Mouse (Mus musculus): ENCODE data around the gene Gm45233. TPM values are rescaled to one million over a fixed set of nuclear protein-coding genes. Genes with fewer than 3 reads are reported as not detected.

Gene Gm45233
- polyA plus RNA-seq (2014; fragmentation: Illumina TruSeq; extraction: RNeasy Lipid Tissue Mini Kit (QIAGEN cat#74804); ENCODE audit: low read depth, low replicate concordance), result not detected

GRCm38 (mm10) chr7:43443917-43444293 is at the start of gene Gm45233, which contains the start of gene Etfb:
Gene Gm45233, plus strand, starts transcription at chr7:43444128.
Gene Etfb, plus strand, starts transcription at chr7:43444083.

GRCm38 (mm10) chr7:43408131-43408553 is 35.8 kb upstream of the Gm45233 start, which contains the start of gene Siglecg:
Gene Siglecg, plus strand, starts transcription at chr7:43408204.

GRCm38 (mm10) chr7:43427406-43427805 is 16.5 kb upstream of the Gm45233 start, which contains the start of gene Lim2:
Gene Lim2, plus strand, starts transcription at chr7:43427670.

GRCm38 (mm10) chr7:43436341-43437255 is 7.3 kb upstream of the Gm45233 start, which contains the start of gene Nkg7:
Gene Nkg7, plus strand, starts transcription at chr7:43437073.

GRCm38 (mm10) chr7:43440482-43440881 is 3.4 kb upstream of the Gm45233 start, which contains the start of gene Cldnd2:
Gene Cldnd2, plus strand, starts transcription at chr7:43440782.

GRCm38 (mm10) chr7:43462851-43463250 is 18.9 kb downstream of the Gm45233 start, which contains the start of gene Vsig10l:
Gene Vsig10l, plus strand, starts transcription at chr7:43463151.

GRCm38 (mm10) chr7:43489631-43490125 is 45.8 kb downstream of the Gm45233 start, which contains the start of gene Iglon5:
Gene Iglon5, minus strand, starts transcription at chr7:43490075.

Other genes starting within 250 kb of the Gm45233 start
- gene Zfp715, start 130.8 kb upstream of the Gm45233 start, polyA plus RNA-seq (2014; fragmentation: Illumina TruSeq; extraction: RNeasy Lipid Tissue Mini Kit (QIAGEN cat#74804); ENCODE audit: low read depth, low replicate concordance), result 38.8 TPM
- 0.10 TPM for gene Siglecf, start 92.8 kb upstream of the Gm45233 start, polyA plus RNA-seq (2014; fragmentation: Illumina TruSeq; extraction: RNeasy Lipid Tissue Mini Kit (QIAGEN cat#74804); ENCODE audit: low read depth, low replicate concordance)
- not detected for gene Siglecg, start 35.9 kb upstream of the Gm45233 start, polyA plus RNA-seq (2014; fragmentation: Illumina TruSeq; extraction: RNeasy Lipid Tissue Mini Kit (QIAGEN cat#74804); ENCODE audit: low read depth, low replicate concordance)
- gene Lim2, start 16.5 kb upstream of the Gm45233 start, polyA plus RNA-seq (2014; fragmentation: Illumina TruSeq; extraction: RNeasy Lipid Tissue Mini Kit (QIAGEN cat#74804); ENCODE audit: low read depth, low replicate concordance), result not detected
- gene Nkg7, start 7.1 kb upstream of the Gm45233 start, polyA plus RNA-seq (2014; fragmentation: Illumina TruSeq; extraction: RNeasy Lipid Tissue Mini Kit (QIAGEN cat#74804); ENCODE audit: low read depth, low replicate concordance), result not detected
- gene Cldnd2, start 3.3 kb upstream of the Gm45233 start, polyA plus RNA-seq (2014; fragmentation: Illumina TruSeq; extraction: RNeasy Lipid Tissue Mini Kit (QIAGEN cat#74804); ENCODE audit: low read depth, low replicate concordance), result 18.3 TPM
- gene Etfb, start within 50 bp of the Gm45233 start, polyA plus RNA-seq (2014; fragmentation: Illumina TruSeq; extraction: RNeasy Lipid Tissue Mini Kit (QIAGEN cat#74804); ENCODE audit: low read depth, low replicate concordance), result 3.1 TPM
- 1.5 TPM for gene Vsig10l, start 19.0 kb downstream of the Gm45233 start, polyA plus RNA-seq (2014; fragmentation: Illumina TruSeq; extraction: RNeasy Lipid Tissue Mini Kit (QIAGEN cat#74804); ENCODE audit: low read depth, low replicate concordance)
- 0.46 TPM for gene Iglon5, start 45.9 kb downstream of the Gm45233 start, polyA plus RNA-seq (2014; fragmentation: Illumina TruSeq; extraction: RNeasy Lipid Tissue Mini Kit (QIAGEN cat#74804); ENCODE audit: low read depth, low replicate concordance)
- 14.5 TPM for gene 4931406B18Rik, start 61.8 kb downstream of the Gm45233 start, polyA plus RNA-seq (2014; fragmentation: Illumina TruSeq; extraction: RNeasy Lipid Tissue Mini Kit (QIAGEN cat#74804); ENCODE audit: low read depth, low replicate concordance)
- gene Cd33, start 100.3 kb downstream of the Gm45233 start, polyA plus RNA-seq (2014; fragmentation: Illumina TruSeq; extraction: RNeasy Lipid Tissue Mini Kit (QIAGEN cat#74804); ENCODE audit: low read depth, low replicate concordance), result 2.1 TPM
- 0.34 TPM for gene Zfp658, start 118.1 kb downstream of the Gm45233 start, polyA plus RNA-seq (2014; fragmentation: Illumina TruSeq; extraction: RNeasy Lipid Tissue Mini Kit (QIAGEN cat#74804); ENCODE audit: low read depth, low replicate concordance)
- gene Zfp719, start 135.5 kb downstream of the Gm45233 start, polyA plus RNA-seq (2014; fragmentation: Illumina TruSeq; extraction: RNeasy Lipid Tissue Mini Kit (QIAGEN cat#74804); ENCODE audit: low read depth, low replicate concordance), result 13.8 TPM
- 9.2 TPM for gene Zfp819, start 163.0 kb downstream of the Gm45233 start, polyA plus RNA-seq (2014; fragmentation: Illumina TruSeq; extraction: RNeasy Lipid Tissue Mini Kit (QIAGEN cat#74804); ENCODE audit: low read depth, low replicate concordance)
- gene Ceacam18, start 190.6 kb downstream of the Gm45233 start, polyA plus RNA-seq (2014; fragmentation: Illumina TruSeq; extraction: RNeasy Lipid Tissue Mini Kit (QIAGEN cat#74804); ENCODE audit: low read depth, low replicate concordance), result not detected
- 1.0 TPM for gene Siglece, start 216.0 kb downstream of the Gm45233 start, polyA plus RNA-seq (2014; fragmentation: Illumina TruSeq; extraction: RNeasy Lipid Tissue Mini Kit (QIAGEN cat#74804); ENCODE audit: low read depth, low replicate concordance)
- 0.24 TPM for gene Ctu1, start 227.9 kb downstream of the Gm45233 start, polyA plus RNA-seq (2014; fragmentation: Illumina TruSeq; extraction: RNeasy Lipid Tissue Mini Kit (QIAGEN cat#74804); ENCODE audit: low read depth, low replicate concordance)
- not detected for gene Klk14, start 246.3 kb downstream of the Gm45233 start, polyA plus RNA-seq (2014; fragmentation: Illumina TruSeq; extraction: RNeasy Lipid Tissue Mini Kit (QIAGEN cat#74804); ENCODE audit: low read depth, low replicate concordance)